Mouse (Mus musculus) c-Kit-positive CD71-negative TER-119-negative erythroid progenitor cells, embryonic 14.5 days (primary cell): ENCODE data around the gene Nvl.
A peak's percentile ranks its signal among the peaks of the same experiment; 100 is the strongest.

Experiments
- DNase-seq: peaks from one replicate; pipeline ENCODE4 v3.0.0-alpha.2; 2013; ENCODE audit warnings: low read depth

Gene Nvl

GRCm38 (mm10) chr1:181068344-181068743, 75.7 kb downstream of the Nvl start:
- DNase-seq: no peak

- no peak for DNase-seq
Observed at GRCm38 (mm10) chr1:181064648-181065047, 79.4 kb downstream of the Nvl start.

- no peak for DNase-seq
Observed at GRCm38 (mm10) chr1:181063991-181064390, 80.0 kb downstream of the Nvl start.

- no peak for DNase-seq
Observed at GRCm38 (mm10) chr1:181061784-181062485, 82.1 kb downstream of the Nvl start.

GRCm38 (mm10) chr1:181052898-181053297, 91.1 kb downstream of the Nvl start:
- DNase-seq: no peak

- DNase-seq: no peak
Observed at GRCm38 (mm10) chr1:181050937-181051336, 93.1 kb downstream of the Nvl start, which contains the start of gene 9130409I23Rik. TSS of gene 9130409I23Rik (plus strand) at chr1:181051237.

DNA sequence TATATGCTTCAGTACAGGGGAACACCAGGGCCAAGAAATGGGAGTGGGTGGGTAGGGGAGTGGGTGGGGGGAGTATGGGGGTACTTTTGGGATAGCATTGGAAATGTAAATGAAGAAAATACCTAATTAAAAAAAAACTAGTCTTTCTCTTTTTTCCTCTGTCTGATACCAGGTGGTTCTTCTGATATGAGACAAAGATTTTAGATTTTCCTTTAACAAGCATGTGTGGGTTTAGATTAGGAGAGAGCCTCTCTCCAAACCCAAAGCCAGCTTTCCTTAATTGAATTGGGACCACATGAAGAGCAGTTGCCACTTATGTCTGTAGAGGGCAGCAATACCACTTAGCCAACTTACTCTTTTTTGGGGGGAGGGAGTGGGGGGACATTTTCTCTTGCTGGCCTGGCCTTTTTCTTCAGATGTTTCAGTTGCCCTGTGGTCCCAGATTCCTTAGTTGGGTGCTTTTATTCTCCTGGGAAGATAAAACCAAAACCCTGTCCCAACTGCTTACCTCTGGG, 94.6 kb downstream of the Nvl start:
- no peak for DNase-seq

GRCm38 (mm10) chr1:181047520-181047919, 96.5 kb downstream of the Nvl start:
- DNase-seq: no peak

GRCm38 (mm10) chr1:181039652-181040051, 104.4 kb downstream of the Nvl start:
- peak; percentile 52 for DNase-seq

- DNase-seq: no peak
Observed at GRCm38 (mm10) chr1:181037623-181038022, 106.4 kb downstream of the Nvl start.
